Mouse (Mus musculus) skeletal muscle tissue, postnatal 0 days (tissue): Measurements from ENCODE around the gene Rap2a. TPM values are rescaled to one million over a fixed set of nuclear protein-coding genes. Genes with fewer than 3 reads are reported as not detected.

Source experiments
- polyA plus RNA-seq: library from polyadenylated mRNA; unstranded; fragments of >200 nt; fragmentation: Nextera tagmentation; extraction: Ambion mirVana; gene quantifications from 2 replicates; pipeline ENCODE4 v1.2.1, GENCODE M21; 2015

Rap2a gene
- 12.1 and 12.8 TPM in 2 replicates for polyA plus RNA-seq

DNA sequence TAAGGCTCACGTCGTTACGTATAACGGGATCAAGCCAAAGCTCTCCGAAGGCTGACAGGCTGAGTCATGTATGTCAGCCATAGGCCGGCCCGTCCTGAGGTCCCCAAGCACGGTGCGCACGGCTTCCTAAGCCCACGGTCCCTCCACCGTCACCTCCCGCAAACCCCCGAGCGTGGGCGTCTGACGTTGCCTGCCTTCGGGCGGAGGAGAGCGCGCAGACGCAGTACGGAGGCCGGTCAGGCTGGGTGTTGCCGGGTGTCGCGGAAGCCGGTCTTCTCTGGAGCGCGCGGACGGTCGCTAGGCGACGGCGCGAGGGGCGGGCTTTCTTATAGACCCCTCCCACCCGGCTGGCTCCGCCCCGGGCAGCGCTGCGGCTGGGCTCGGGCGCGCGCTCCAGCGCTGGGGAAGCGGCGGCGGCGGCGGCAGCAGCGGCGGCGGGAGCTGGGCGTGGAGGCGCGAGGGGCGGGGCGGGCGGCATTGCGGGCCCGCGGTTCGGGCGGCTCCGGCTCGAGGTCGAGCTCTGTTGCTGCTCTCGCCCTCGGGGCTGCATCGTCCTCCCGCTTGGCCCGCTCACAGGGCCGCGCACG lies at the start of gene Rap2a:
Rap2a (plus strand) TSS at position 463 of the 587 bp plus-strand sequence.

Other genes starting within 250 kb of the Rap2a start
- 137 and 142 TPM in 2 replicates for gene Mbnl2, start 202.8 kb upstream of the Rap2a start, polyA plus RNA-seq